Mouse (Mus musculus) ovary, postnatal 10 days (tissue): ENCODE measurements around the gene Gsta3.

Experiments used
- DNase-seq: peaks from one replicate; pipeline ENCODE4 v3.0.0; 2022; ENCODE audit warnings: low spot score

The Gsta3 gene

DNA sequence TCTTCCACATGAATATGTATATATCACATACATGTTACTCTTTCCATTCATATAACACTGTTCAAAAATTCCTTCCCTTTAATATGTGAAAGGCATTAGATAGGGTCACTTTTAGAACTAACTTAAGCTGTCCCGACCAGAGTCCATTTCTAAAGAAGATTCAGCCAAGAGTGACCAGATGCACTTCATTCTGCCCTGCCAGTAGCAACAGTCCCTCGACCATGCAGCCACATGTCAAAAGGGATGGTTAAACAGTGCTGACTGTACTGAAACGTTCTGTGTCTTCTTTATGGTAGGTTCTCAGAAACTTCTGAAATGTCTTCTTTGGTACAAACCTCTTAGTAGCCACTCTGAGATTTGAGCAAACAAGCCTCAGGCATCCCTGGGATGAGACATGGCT, 61.3 kb downstream of the Gsta3 start:
- no peak for DNase-seq

DNA sequence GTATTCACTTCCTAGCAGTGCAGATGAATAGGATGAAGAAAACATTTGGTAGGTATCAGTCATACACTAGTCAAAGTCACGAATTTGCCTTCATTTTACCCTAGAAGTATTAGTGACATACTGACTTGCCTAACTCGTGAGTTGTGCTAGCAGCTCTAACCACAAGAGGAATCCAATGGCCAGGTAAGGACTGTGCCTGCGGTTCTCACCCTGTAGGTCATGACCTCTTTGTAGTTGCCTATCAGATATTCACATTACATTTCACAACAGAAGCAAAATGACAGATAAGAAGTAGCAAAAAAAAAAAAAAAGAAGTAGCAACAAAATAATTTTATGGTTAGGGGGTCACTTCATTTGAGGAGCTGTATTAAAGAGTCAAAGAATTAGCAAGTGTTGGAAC, 63.8 kb downstream of the Gsta3 start:
- no peak for DNase-seq

DNA sequence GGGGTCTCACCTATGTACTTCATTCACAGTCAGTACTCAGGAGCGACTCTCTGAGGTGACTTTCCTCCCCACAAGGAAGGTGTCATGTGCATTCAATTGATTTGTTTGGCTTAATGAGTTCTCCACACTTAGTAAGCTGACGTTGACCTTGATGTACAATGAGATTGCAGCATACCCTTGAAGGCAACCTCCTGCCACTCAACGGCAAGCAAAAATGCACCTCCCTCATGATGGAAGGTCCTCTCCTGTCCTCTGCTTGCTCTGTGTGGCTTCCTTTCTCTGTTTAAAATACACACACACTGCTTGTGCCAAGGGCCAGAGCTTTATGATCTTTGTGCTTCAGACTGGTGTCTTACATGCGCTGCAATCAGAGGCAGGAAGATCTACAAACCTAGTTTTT, 64.3 kb downstream of the Gsta3 start:
- DNase-seq: no peak

DNA sequence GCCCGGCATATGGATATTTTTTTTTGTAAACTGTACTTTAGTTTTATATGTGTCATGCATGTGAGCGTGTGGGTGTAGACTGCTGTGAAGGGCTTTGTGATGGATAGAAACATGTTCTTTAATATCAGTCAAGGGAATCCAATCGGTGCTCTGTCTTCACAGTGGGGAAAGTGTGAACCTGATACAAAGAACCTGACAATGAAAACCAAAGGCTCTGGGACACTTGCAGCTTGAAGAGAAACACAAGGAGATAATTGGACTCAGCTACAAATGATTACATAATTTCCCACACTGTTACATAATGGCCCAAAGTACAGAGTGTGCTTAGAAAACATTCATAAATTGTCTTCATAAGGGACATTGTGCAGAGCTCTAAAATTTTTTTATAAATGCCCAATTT, 65.1 kb downstream of the Gsta3 start:
- no peak for DNase-seq

DNA sequence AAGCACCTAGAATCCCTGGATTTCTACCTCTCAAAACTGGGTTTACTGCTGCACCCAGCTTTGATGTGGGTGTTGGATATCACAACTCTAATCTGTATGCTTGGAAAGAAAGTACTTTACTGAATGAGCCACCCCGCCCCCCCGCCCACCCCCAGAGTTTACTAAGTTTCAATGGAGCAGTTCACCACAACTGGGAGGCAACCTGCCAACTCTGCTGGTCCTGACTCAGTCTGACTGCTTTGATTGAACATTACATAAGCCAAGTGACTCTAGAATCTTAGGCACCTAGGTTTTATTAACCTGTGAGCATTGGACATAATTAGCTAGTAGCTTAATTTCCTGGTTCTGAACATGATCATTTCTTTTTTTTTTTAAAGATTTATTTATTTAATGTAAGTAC, 73.9 kb downstream of the Gsta3 start:
- DNase-seq: no peak
